Mouse (Mus musculus): ENCODE measurements at regions not wholly inside any gene's neighbourhood (a gene's known extent, or its start where the extent isn't known, plus 50 kb on each side); places are given as distances from the start of the nearest gene placed in this dataset.

DNA sequence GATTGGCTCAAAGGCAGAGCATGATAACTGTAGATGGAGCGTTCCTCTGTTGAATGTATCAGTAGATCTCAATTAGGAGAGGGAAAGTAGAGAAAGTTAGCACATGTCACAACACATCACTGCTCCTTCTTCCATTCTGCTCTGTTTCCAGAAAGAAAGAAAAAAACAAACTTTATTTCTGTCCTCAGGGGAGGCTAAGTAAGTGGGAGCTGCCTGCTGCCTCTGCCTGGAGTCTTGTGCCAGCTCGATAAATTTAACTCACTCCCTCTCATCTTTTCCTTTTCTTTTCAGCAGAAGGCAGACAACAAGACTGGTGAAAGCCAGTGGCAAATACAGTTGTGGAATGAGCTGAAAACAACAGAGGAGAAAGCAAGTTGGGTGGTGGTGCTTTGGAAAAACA lies 517.5 kb upstream of the Gm21961 start:
- DNase-seq = no peak
- intact Hi-C loops (cut with DNase I) = no loop called here
- Histone ChIP-seq H3K4me3 (no peak overlapping the region), H3K27ac (no peak overlapping the region)
- TF ChIP-seq CTCF (IDR thresholded peaks at IDR 0.05) = no peak

DNA sequence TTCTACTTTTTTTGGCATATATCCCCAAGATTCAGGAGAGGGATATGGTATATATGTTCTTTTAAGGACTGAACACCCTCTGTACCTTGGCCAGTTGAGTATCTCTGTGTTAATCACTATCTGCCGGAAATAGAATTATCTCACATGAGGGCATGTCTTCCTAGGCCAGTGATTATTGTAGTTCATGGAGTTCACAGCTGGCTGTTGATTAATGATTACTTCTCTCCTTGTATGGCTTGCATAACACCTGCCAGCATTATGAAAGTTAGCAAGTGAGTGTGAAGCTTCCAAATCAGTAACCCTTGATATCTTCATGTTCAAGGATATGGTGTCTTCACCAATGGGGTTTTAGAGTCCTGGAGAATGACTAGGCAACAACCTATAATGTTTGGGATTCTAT lies 488.0 kb upstream of the Gm21961 start:
- no peak for TF ChIP-seq CTCF (IDR thresholded peaks at IDR 0.05)
- no peak for DNase-seq
- no peak overlapping the region for H3K4me3 ChIP-seq
- H3K27ac ChIP-seq = no peak overlapping the region
- intact Hi-C loops (cut with DNase I) = no loop called here

DNA sequence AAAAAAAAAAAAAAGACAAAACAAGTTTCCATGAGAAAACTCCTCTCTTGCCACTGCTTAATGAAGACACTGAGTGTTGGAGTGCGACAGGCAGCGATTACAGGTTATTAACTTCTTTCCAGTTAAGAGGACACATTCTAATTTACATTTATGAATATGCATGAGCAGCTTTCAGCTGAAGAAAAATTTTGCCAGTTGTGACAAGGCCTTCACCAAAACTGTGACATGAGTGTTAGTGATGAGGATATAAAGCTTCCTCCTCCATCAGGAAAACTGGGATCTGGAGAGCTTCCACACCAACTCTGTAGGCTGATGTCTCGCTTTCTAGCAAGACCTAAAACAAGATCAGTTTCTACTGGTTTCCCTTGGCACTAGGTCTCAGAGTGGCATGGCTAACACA lies 464.2 kb upstream of the Gm21961 start:
- TF ChIP-seq CTCF (IDR thresholded peaks at IDR 0.05) = no peak
- intact Hi-C loops (cut with DNase I) = no loop called here
- H3K27ac ChIP-seq = no peak overlapping the region
- DNase-seq = no peak
- H3K4me3 ChIP-seq = no peak overlapping the region

DNA sequence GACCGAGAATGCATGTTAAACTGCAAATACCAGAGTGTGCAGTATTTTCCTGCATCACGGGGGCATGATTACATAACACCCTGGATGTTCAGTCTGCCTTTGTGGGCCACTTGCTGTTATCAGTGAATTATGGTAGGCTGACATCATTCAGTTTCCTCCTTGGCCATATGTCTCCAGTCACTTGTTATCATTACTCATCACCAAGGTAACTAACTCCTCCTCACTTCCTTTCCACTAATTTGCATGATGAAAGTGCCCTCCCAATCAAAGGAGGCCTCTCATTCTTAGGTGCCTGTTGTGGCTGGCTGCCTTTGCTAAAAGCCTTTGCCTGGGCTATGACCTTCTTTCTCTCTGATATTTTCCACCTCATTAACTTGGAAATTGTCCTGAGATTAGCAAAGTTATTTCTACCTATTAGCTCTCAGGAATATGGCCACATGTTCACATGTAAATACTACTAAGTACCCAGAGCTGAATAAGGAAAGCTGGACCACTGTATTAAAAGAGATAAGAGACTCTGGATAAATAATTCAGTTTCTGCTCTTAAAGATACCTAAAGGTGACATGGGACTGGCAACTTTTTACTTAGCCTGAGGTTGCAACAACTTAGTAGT lies 440.6 kb upstream of the Gm21961 start:
- Histone ChIP-seq H3K27ac (no peak overlapping the region), H3K4me3 (no peak overlapping the region)
- no peak for DNase-seq
- TF ChIP-seq CTCF (IDR thresholded peaks at IDR 0.05) = no peak
- intact Hi-C loops (cut with DNase I) = no loop called here

DNA sequence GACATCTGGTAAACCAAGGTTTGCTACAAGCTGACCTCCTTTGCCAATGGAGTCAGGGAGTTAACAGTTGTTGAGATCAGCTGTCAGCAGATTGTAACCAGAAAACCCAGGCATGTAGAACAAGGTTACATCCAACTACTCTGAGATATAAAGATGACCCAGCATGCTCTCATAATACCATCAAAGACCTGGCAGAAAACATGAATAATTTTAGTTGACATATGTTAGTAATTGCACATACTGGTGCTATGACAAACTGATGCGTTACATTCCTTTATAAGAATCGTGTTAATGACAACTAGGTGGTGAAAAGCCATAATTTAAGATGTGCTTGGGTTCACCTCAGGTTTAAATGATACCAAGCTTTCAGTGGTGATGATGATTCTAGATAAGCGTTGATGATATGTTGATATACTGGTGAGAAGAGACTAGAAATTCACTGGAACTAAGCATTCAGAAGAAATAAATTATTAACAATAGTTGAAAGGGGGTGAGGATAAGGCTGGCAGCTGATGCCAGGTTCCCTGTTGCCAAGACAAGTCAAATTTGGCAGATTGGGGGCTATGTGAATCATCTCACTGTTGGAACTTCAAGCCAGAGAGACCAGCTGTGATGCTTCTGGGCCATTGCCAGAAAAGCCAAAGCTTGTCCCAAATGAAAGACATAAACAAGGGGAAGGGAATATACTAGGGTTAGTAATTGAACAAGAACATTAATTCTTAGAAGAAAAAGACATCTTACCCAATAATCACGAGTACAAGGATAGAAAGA lies 437.7 kb upstream of the Gm21961 start:
- intact Hi-C loops (cut with DNase I) = no loop called here
- no peak overlapping the region for H3K27ac ChIP-seq
- H3K4me3 ChIP-seq = no peak overlapping the region
- DNase-seq = no peak
- no peak for TF ChIP-seq CTCF (IDR thresholded peaks at IDR 0.05)

DNA sequence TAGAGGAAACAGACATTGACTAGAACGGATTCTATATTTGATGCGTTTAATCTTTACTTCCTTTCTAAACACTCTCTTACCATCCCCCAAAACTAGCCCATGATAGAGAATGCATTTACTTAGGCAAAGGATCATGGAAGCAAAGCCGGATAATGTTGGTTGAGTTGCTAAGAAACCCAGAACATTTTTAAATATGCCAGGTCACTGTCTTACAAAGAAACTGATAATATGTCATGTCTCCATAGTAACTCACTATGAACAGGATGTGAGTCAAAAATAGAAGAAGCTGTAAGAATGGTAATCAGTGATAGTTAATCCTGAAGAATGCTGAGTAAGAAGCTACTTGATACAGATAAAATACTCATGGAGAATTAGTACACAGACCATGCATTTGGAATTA lies 405.0 kb upstream of the Gm21961 start:
- H3K4me3 ChIP-seq = no peak overlapping the region
- intact Hi-C loops (cut with DNase I) = no loop called here
- TF ChIP-seq CTCF (IDR thresholded peaks at IDR 0.05) = no peak
- H3K27ac ChIP-seq = no peak overlapping the region
- no peak for DNase-seq

Data from gastrocnemius, adult 2 months (tissue).